Mouse (Mus musculus) ovary, adult 18-20 months (tissue): Measurements from ENCODE around the gene Rps6kl1.

Experiments
- DNase-seq: peaks from one replicate; pipeline ENCODE4 v3.0.0; 2022; ENCODE audit warnings: low spot score, mixed read lengths

The Rps6kl1 gene

DNA sequence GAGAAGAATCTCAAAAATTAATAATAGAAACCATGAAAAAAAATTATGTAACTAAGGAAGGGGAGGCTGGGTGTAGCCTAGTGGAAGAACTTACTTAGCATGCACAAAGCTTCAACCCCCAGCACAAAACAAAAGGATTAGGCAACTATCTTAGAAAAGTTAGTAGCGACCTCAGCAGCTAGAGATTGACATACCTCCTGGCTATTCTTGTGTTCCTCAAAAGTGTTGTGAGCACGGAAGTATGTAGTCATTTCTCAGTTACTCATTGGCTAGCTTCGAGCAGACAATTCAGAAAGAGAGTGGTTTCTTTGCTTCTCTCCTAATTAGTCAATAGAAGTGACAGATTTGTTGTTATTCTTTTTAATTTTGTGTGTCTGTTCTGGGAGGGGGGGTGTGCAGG lies 42.4 kb downstream of the Rps6kl1 start:
- DNase-seq: no peak

GRCm38 (mm10) chr12:85106292-85106691 lies 44.8 kb downstream of the Rps6kl1 start:
- DNase-seq: no peak

GRCm38 (mm10) chr12:85104789-85105188 lies 46.3 kb downstream of the Rps6kl1 start:
- DNase-seq: no peak

GRCm38 (mm10) chr12:85103096-85103495 lies 48.0 kb downstream of the Rps6kl1 start:
- no peak for DNase-seq

GRCm38 (mm10) chr12:85101521-85102106 lies 49.5 kb downstream of the Rps6kl1 start:
- DNase-seq: no peak

- no peak for DNase-seq
Observed at GRCm38 (mm10) chr12:85101001-85101400, 50.1 kb downstream of the Rps6kl1 start.

GRCm38 (mm10) chr12:85095859-85096258 lies 55.2 kb downstream of the Rps6kl1 start:
- no peak for DNase-seq

GRCm38 (mm10) chr12:85095146-85095545 lies 55.9 kb downstream of the Rps6kl1 start:
- no peak for DNase-seq

DNA sequence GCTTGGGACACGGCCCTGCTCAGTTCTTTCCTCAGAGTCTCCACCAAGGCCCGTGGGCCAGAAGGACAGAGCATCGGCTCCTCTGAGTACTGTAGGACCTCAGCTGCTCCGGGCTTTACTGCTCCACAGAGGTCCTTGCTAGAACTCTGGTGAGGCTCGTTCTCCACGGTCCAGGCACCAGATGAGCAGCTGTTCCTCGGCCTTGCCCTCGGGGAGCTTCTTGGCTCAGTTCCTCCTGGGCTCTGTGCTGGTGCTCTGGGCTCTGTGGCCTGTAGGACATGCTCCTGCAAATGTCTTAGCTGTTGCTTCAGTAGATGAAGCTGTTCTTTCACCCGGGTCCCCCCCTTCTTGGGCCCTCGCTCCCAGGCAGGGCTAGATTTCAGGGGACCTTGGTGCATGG lies 56.4 kb downstream of the Rps6kl1 start:
- DNase-seq: peak; percentile 52

- peak; percentile 30 for DNase-seq
Observed at GRCm38 (mm10) chr12:85094010-85094409, 57.1 kb downstream of the Rps6kl1 start.

DNA sequence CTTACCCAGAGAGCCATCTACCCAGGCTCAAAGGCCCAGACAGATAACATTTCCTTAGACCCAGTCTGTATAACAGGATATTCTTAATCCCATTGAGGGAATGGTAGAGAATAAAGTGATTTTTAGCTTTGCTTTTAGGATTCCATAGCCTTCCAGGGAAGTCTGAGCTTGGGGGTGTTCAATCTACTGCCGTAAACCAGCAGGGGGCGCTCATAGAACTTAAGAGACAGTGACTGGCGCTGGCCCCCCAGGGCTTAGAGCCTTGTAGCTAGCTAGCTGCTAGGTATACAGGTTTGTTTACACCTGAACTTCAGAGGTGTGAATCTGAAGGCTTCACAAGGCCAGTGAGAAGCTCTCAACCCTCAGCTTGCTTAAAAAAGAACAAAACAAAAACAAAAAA lies 58.9 kb downstream of the Rps6kl1 start:
- DNase-seq: peak; percentile 20

DNA sequence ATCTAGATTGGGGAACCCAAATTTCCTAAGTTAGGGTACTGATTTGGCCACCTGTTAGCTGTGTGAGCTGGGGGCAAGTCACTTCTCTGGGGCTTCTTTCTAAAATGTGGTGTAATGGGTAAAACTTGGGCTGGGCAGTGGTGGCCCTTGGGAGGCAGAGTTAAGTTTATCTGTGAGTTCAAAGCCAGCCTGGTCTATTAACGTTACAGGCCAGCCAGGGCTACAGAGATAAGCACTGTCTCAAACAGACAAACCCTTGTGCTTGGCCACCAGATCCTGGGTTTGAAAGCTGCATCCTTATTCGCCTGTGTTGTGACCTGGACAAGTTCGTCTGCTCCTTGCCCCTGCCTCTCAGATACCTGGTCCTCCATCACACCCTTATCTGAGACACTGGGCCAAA lies 59.9 kb downstream of the Rps6kl1 start:
- DNase-seq: no peak

DNA sequence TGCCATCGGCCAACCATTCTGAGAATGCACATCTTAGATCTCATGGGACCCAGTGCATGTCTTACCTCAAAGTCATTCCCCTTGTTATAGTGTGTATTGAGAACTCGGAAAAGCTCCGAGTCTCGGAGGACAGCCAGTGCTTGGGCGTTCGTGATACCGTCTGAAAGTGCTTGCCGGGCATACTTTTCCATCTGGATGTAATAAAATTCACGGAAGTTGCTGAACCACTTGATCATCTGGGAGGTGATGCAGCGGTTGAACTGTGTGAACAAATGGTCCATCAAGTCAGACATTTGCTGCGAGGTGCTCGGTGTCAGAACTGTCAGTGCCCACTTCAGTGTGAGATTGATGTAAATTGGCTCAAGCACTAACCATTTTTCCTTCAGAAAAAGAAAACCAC lies 63.2 kb downstream of the Rps6kl1 start:
- no peak for DNase-seq
